Mouse (Mus musculus) heart, embryonic 16.5 days (tissue): ENCODE measurements around the gene Dcaf8. TPM values are rescaled to one million over a fixed set of nuclear protein-coding genes. Genes with fewer than 3 reads are reported as not detected.
"Not testable (repeated sequence)": the region's sequence is repeated elsewhere in the genome, so short reads cannot be mapped to it uniquely, and the experiment has no call there.

Experiments
- ATAC-seq: fragments of 200-750 bp; cut with Nextera tagmentation; replicated peaks from 2 replicates; pipeline ENCODE4 v1.8.0; 2017; ENCODE audit warnings: moderate number of reproducible peaks; ENCODE audit not compliant: insufficient read depth, low FRiP score; ENCODE audit errors: extremely low read depth
- H3K27ac ChIP-seq: fragments of 300-500 bp; sonication (generic); 2 replicates; pipeline ENCODE4 v1.5.1; 2014; ENCODE audit warnings: mild to moderate bottlenecking, low read length, control low read depth, moderate library complexity
- H3K27me3 ChIP-seq: fragments of 300-500 bp; sonication (generic); 2 replicates; pipeline ENCODE4 v1.6.1; 2014; ENCODE audit warnings: low read length, mixed read lengths; ENCODE audit not compliant: control insufficient read depth, insufficient read depth
- H3K36me3 ChIP-seq: fragments of 300-500 bp; sonication (generic); 2 replicates; pipeline ENCODE4 v1.6.1; 2014; ENCODE audit not compliant: control insufficient read depth, insufficient read depth
- H3K4me1 ChIP-seq: fragments of 300-500 bp; sonication (generic); 2 replicates; pipeline ENCODE4 v1.6.1; 2014; ENCODE audit warnings: low read length, mixed read lengths; ENCODE audit not compliant: control insufficient read depth, insufficient read depth
- H3K4me2 ChIP-seq: fragments of 300-500 bp; sonication (generic); 2 replicates; pipeline ENCODE4 v1.6.1; 2014; ENCODE audit warnings: low read depth, mild to moderate bottlenecking, control low read depth, low read length
- H3K4me3 ChIP-seq: fragments of 300-500 bp; sonication (generic); 2 replicates; pipeline ENCODE4 v1.5.1; 2014; ENCODE audit warnings: mild to moderate bottlenecking, control low read depth, low read length
- H3K9ac ChIP-seq: fragments of 300-500 bp; sonication (generic); 2 replicates; pipeline ENCODE4 v1.6.1; 2014; ENCODE audit warnings: low read length, control low read depth
- H3K9me3 ChIP-seq: fragments of 300-500 bp; sonication (generic); replicated peaks from 2 replicates; pipeline ENCODE4 v1.6.1; 2016; ENCODE audit warnings: low read length; ENCODE audit not compliant: control insufficient read depth
- WGBS: fragments of 180-500 bp; shearing (Covaris S2); extraction: QIAGEN DNeasy Blood & Tissue Kit; methylation state at CpG from one replicate; pipeline ENCODE4 v1.1.7; 2014; 5-methylcytosine and 5-hydroxymethylcytosine counted together
- polyA plus RNA-seq: library from polyadenylated mRNA; unstranded; fragments of >200 nt; fragmentation: Nextera tagmentation; extraction: Ambion mirVana; gene quantifications from 2 replicates; pipeline ENCODE4 v1.2.1, GENCODE M21; 2015

Gene Dcaf8
- polyA plus RNA-seq, 1 experiment from 2014 or later, result 117 TPM

DNA sequence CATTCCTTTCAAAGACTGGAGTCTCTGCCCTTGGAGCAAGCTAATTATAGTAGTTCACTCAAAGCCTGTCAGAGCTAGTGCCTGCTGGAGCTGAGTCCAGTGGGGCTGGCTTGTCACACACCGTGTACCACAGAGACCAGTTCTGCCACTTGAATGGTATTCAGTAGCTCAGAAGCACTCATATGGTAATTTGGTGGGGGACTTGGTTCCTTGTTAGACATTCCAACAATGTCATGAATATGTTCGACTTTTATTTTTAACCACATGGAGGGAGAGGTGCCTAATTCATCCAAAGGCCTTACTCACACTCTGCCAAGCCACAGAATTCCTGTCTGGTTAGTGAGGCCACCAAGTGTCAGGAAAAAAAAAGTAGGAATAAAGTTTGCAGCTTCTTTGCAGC, 94.5 kb downstream of the Dcaf8 start:
- Histone ChIP-seq H3K9me3 (no peaks in the 10 kb centered on the region; the same call in 1 of the 2 replicates), H3K4me2 (no peak overlapping the region; the same call in 1 of the 2 replicates), H3K27ac (peak overlapping the region; percentile 86), H3K4me3 (no peak overlapping the region), H3K9ac (0 out of 2 replicates have a peak overlapping the region, but pooled peaks have one; percentile 3), H3K4me1 (peaks cover 17% of the 10 kb centered on the region), H3K27me3 (no peaks in the 10 kb centered on the region; the same call in 1 of the 2 replicates), H3K36me3 (no peaks in the 10 kb centered on the region)
- 25% methylated on average over 2 of the region's 2 CpGs for WGBS
- peak; percentile 93 for ATAC-seq

DNA sequence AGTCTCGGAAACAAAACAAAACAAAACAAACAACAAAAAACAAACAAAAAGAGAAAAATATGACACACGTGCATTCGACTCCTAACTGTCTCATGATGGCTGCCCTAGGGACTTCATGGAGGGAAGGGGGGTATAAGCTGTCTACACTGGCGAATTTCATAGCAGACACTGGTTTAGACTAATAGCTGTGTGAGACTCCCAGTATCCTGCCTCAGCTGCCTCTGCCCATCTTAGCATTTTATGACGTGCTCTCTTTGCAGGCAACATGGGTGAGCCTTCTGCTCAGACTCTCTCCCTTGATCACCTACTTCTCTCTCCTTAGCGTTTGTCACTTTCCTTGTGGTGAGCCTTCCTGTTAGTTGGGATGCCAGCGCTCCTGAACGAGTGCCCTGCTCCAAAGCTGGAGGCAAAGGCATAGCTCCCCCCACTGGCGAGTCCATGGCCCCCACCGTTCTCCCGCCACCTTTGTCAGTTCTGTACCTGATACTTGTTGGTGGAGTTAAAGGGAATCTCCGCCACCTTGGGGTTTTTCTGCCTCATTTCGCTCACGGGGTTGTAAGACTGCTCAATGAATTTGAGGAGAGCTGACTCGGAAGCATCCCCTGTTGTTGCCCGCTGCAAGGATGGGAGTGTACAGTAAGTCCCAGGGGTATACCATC, 95.8 kb downstream of the Dcaf8 start:
- WGBS, result 30% methylated on average over 16 of the region's 16 CpGs
- H3K9ac ChIP-seq, result peak overlapping the region; percentile 27
- no peaks in the 10 kb centered on the region; the same call in 1 of the 2 replicates for H3K27me3 ChIP-seq
- H3K4me2 ChIP-seq, result peak overlapping the region; percentile 47
- no peaks in the 10 kb centered on the region for H3K36me3 ChIP-seq
- 0 out of 2 replicates have a peak, but pooled peaks have one; percentile 39 for ATAC-seq
- H3K9me3 ChIP-seq, result no peaks in the 10 kb centered on the region; the same call in 1 of the 2 replicates
- peak overlapping the region; percentile 26 for H3K4me3 ChIP-seq
- H3K4me1 ChIP-seq, result peaks cover 17% of the 10 kb centered on the region
- H3K27ac ChIP-seq, result peak overlapping the region; percentile 86

DNA sequence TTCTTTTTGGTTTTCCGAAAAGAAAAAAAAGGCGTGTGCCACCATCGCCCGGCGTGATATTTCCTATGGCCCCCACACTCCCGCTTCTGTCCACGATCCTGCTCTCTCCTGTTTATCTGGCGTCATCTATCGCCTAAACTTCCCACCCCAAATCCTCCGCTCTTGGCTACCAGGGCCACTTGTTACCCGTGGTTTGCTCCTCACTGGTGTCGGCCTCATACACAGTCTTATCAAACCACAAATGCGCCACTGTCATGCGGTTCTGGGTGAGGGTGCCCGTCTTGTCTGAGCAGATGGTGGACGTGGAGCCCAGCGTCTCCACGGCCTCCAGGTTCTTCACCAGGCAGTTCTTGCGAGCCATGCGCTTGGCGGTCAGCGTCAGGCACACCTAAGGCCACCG, 96.8 kb downstream of the Dcaf8 start:
- 50% methylated on average over 23 of the region's 23 CpGs for WGBS
- not testable (repeated sequence) for ATAC-seq, H3K4me3 ChIP-seq, H3K9ac ChIP-seq, H3K27ac ChIP-seq, H3K36me3 ChIP-seq, H3K9me3 ChIP-seq, H3K27me3 ChIP-seq
- Histone ChIP-seq H3K4me1 (peaks cover 17% of the 10 kb centered on the region), H3K4me2 (peak overlapping the region; percentile 47)

Other genes starting within 250 kb of the Dcaf8 start
- 7.8 and 22.2 TPM in 2 replicates for gene Slamf6, start 230.6 kb upstream of the Dcaf8 start, polyA plus RNA-seq
- 7.3 and 7.5 TPM in 2 replicates for gene Vangl2, start 119.6 kb upstream of the Dcaf8 start, polyA plus RNA-seq
- gene Nhlh1, start 90.5 kb upstream of the Dcaf8 start, polyA plus RNA-seq, result not detected in 2 replicates
- gene Copa, start 65.6 kb upstream of the Dcaf8 start, polyA plus RNA-seq, result 170 and 179 TPM in 2 replicates
- gene Ncstn, start 65.3 kb upstream of the Dcaf8 start, polyA plus RNA-seq, result 106 and 109 TPM in 2 replicates
- gene Pex19, start 21.3 kb upstream of the Dcaf8 start, polyA plus RNA-seq, result 130 and 135 TPM in 2 replicates
- 181 and 193 TPM in 2 replicates for gene Pea15a, start 58.7 kb downstream of the Dcaf8 start, polyA plus RNA-seq
- gene Casq1, start 71.8 kb downstream of the Dcaf8 start, polyA plus RNA-seq, result 106 and 108 TPM in 2 replicates
- 0.16 and 0.17 TPM in 2 replicates for gene Atp1a4, start 110.3 kb downstream of the Dcaf8 start, polyA plus RNA-seq
- 25.3 and 30.6 TPM in 2 replicates for gene Igsf8, start 113.6 kb downstream of the Dcaf8 start, polyA plus RNA-seq
- gene Atp1a2, start 150.0 kb downstream of the Dcaf8 start, polyA plus RNA-seq, result 18.7 and 20.7 TPM in 2 replicates
- not detected in 2 replicates for gene Kcnj9, start 181.2 kb downstream of the Dcaf8 start, polyA plus RNA-seq
- gene Kcnj10, start 193.1 kb downstream of the Dcaf8 start, polyA plus RNA-seq, result 0.04 and 0.05 TPM in 2 replicates
- 3.5 and 3.7 TPM in 2 replicates for gene Pigm, start 228.5 kb downstream of the Dcaf8 start, polyA plus RNA-seq